Mouse (Mus musculus): ENCODE results near the gene Zfp687. TPM values are rescaled to one million over a fixed set of nuclear protein-coding genes. Genes with fewer than 3 reads are reported as not detected.
A peak's percentile ranks its signal among the peaks of the same experiment; 100 is the strongest.
"Not testable (repeated sequence)": the region's sequence is repeated elsewhere in the genome, so short reads cannot be mapped to it uniquely, and the experiment has no call there.

Zfp687 gene
- polyA plus RNA-seq, 1 experiment, result 40.9 TPM

DNA sequence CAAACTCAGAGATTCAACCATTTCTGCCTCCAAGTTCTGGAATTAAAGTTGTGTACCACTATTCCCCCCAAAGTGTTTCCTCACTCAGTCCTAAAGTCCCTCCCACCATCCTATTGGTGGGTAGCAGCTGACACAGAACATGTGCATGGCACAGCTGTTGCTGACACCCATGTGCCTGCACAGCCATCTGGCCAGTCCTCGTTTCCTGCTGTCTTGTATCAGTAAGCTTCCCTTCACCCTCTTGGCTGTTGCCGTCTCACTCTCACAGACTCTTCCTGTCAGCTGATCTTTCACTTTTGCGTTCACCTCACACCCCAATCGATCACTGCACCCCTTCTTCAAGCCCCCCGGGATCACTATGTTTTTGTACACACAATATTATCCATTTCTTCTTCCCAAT is 12.5 kb upstream of the Zfp687 start:
- TF ChIP-seq CTCF (IDR thresholded peaks at IDR 0.05; ENCODE audit: borderline replicate concordance, insufficient read depth, low read depth, low read length) (no peak), POLR2A (IDR thresholded peaks at IDR 0.05; ENCODE audit: borderline replicate concordance, insufficient read depth, low read length) (no peak)
- WGBS, result 28% methylated on average over 5 of the region's 5 CpGs
- Histone ChIP-seq H3K27me3 (ENCODE audit: control insufficient read depth, insufficient read depth, low read length) (no peaks in the 10 kb centered on the region), H3K27ac (ENCODE audit: insufficient read depth, low read length) (no peak overlapping the region), H3K4me3 (replicated peaks; ENCODE audit: insufficient read depth, low read depth, low read length) (no peak overlapping the region), H3K4me1 (ENCODE audit: control insufficient read depth, insufficient read depth, low read length) (peaks cover 8% of the 10 kb centered on the region)
- no peak for DNase-seq

DNA sequence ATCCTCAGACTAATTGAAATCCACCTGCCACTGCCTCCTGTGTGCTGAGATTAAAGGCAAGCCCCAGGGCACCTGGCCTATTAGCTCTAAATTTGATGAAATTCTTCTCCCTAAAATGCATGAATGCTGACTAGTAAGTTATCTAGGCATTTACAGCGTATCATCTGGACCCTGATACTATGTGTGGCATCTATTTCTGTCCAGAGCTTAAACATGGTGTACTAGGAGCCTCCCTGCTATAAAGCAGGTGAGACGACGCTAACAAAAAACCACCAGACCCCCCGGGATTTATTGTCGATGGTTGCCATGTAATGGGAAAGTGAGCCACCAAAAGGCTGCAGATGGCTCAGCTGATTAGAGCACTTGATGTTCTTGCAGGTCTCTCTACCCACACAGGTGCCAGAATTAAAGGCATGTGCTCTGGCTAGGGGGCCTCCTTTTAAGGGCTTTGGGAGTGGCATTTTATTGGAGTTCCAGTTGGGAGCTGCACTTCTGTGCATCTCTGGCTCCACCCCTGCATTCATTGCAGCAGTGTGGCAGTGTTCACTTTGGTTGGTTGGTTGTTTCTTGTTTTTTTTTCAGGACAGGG is 11.9 kb upstream of the Zfp687 start:
- Histone ChIP-seq H3K27me3 (ENCODE audit: control insufficient read depth, insufficient read depth, low read length) (no peaks in the 10 kb centered on the region), H3K27ac (ENCODE audit: insufficient read depth, low read length) (no peak overlapping the region), H3K4me1 (ENCODE audit: control insufficient read depth, insufficient read depth, low read length) (peaks cover 8% of the 10 kb centered on the region), H3K4me3 (replicated peaks; ENCODE audit: insufficient read depth, low read depth, low read length) (no peak overlapping the region)
- no peak for TF ChIP-seq CTCF (IDR thresholded peaks at IDR 0.05; ENCODE audit: borderline replicate concordance, insufficient read depth, low read depth, low read length)
- no peak for TF ChIP-seq POLR2A (IDR thresholded peaks at IDR 0.05; ENCODE audit: borderline replicate concordance, insufficient read depth, low read length)
- no peak for DNase-seq
- WGBS, result 37% methylated on average over 5 of the region's 5 CpGs

DNA sequence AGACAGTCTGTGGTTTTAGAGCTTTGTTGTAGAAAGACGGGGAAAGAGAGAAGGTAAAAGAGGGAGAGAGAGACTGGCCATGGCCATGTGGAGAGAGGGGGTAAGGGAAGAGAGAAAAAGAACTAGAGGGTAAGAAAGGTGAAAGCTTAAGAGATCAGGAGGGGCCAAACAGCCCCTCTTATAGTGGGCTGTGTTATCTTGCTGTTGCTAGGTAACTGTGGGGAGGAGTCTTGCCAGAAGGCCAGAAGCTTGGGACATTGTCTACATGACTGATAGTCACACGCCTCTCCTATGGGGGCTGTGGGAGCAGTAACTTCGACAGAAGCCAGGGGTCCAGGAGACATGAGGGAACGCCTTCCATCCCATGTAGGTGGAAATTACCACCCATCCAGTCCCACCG is 10.0 kb upstream of the Zfp687 start:
- no peak overlapping the region for H3K27ac ChIP-seq (ENCODE audit: insufficient read depth, low read length)
- H3K4me3 ChIP-seq (replicated peaks; ENCODE audit: insufficient read depth, low read depth, low read length), result no peak overlapping the region
- H3K27me3 ChIP-seq (ENCODE audit: control insufficient read depth, insufficient read depth, low read length), result no peaks in the 10 kb centered on the region
- H3K4me1 ChIP-seq (ENCODE audit: control insufficient read depth, insufficient read depth, low read length), result peaks cover 8% of the 10 kb centered on the region
- no peak for DNase-seq
- WGBS, result 57% methylated on average over 5 of the region's 5 CpGs
- TF ChIP-seq POLR2A (IDR thresholded peaks at IDR 0.05; ENCODE audit: borderline replicate concordance, insufficient read depth, low read length) (no peak), CTCF (IDR thresholded peaks at IDR 0.05; ENCODE audit: borderline replicate concordance, insufficient read depth, low read depth, low read length) (no peak)

DNA sequence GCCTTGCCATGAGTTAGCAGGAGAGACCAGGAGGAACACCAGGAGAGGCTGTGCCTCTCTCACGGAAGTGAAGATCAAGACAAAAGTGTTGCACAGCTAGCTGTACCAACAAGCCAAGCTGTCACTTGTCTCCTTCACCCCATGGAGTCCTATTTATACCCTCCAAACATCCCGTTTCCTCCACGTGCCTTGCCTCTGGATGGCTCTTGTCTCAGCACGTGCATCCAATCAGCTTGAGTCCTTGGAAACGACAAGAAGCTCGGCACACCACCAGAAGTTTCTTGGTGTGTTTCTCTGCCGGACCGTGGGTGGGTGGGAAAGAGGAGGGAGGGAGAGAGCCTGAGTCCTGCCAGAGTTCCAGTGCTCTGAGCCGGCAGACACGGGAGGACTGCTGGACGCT is 9.3 kb upstream of the Zfp687 start:
- no peak for DNase-seq

DNA sequence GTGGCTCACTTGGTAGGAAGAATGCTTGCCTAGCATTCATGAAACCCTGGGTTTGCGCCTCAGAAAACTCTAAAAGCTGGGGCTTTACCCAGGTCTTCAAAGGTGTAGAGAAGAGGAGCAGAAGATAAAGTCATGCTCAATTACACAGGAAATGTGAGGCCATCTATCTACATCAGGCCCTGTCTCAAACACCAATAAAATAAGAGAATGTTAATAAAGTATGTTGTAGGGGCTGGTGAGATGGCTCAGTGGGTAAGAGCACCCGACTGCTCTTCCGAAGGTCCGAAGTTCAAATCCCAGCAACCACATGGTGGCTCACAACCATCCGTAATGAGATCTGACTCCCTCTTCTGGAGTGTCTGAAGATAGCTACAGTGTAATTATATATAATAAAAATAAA is 5.7 kb upstream of the Zfp687 start:
- DNase-seq; H3K4me3 ChIP-seq (replicated peaks; ENCODE audit: insufficient read depth, low read depth, low read length); H3K4me1 ChIP-seq (ENCODE audit: control insufficient read depth, insufficient read depth, low read length); H3K27me3 ChIP-seq (ENCODE audit: control insufficient read depth, insufficient read depth, low read length); H3K27ac ChIP-seq (ENCODE audit: insufficient read depth, low read length): not testable (repeated sequence)
- WGBS, result 94% methylated on average over 5 of the region's 5 CpGs

More for the DNA sequence above, 9.3 kb upstream of the Zfp687 start:
- no peak overlapping the region for H3K4me3 ChIP-seq (replicated peaks; ENCODE audit: insufficient read depth, low read depth, low read length)
- no peak overlapping the region for H3K27ac ChIP-seq (ENCODE audit: insufficient read depth, low read length)
- no peaks in the 10 kb centered on the region for H3K27me3 ChIP-seq (ENCODE audit: control insufficient read depth, insufficient read depth, low read length)
- peaks cover 8% of the 10 kb centered on the region for H3K4me1 ChIP-seq (ENCODE audit: control insufficient read depth, insufficient read depth, low read length)
- TF ChIP-seq CTCF (IDR thresholded peaks at IDR 0.05; ENCODE audit: borderline replicate concordance, insufficient read depth, low read depth, low read length) (no peak), POLR2A (IDR thresholded peaks at IDR 0.05; ENCODE audit: borderline replicate concordance, insufficient read depth, low read length) (no peak)
- WGBS, result 4% methylated on average over 11 of the region's 11 CpGs

DNA sequence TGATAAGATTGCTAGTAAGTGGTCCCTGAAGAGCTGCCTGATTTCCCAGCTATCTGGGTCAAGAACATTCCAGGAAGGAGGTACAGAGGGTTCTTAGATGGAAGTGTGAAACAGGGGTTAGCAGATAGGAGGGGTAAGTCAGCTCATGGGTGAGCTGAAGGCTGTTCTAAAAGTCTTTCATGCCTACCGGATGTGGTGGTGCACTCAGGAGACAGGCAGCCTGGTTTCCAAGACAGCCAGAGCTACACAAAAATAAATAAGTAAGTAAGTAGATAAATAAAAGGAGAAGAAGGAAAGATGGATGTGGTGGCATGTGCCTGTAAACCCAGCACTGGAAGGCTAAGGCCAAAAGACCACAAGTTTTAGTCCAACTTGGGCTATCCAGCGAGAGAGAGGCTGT is 3.5 kb upstream of the Zfp687 start:
- Histone ChIP-seq H3K27ac (ENCODE audit: insufficient read depth, low read length) (no peak overlapping the region), H3K4me1 (ENCODE audit: control insufficient read depth, insufficient read depth, low read length) (no peaks in the 10 kb centered on the region), H3K4me3 (replicated peaks; ENCODE audit: insufficient read depth, low read depth, low read length) (no peak overlapping the region), H3K27me3 (ENCODE audit: control insufficient read depth, insufficient read depth, low read length) (no peaks in the 10 kb centered on the region)
- TF ChIP-seq CTCF (IDR thresholded peaks at IDR 0.05; ENCODE audit: borderline replicate concordance, insufficient read depth, low read depth, low read length), result no peak
- TF ChIP-seq POLR2A (IDR thresholded peaks at IDR 0.05; ENCODE audit: borderline replicate concordance, insufficient read depth, low read length), result no peak
- WGBS, result 90% methylated on average over 2 of the region's 2 CpGs
- no peak for DNase-seq

DNA sequence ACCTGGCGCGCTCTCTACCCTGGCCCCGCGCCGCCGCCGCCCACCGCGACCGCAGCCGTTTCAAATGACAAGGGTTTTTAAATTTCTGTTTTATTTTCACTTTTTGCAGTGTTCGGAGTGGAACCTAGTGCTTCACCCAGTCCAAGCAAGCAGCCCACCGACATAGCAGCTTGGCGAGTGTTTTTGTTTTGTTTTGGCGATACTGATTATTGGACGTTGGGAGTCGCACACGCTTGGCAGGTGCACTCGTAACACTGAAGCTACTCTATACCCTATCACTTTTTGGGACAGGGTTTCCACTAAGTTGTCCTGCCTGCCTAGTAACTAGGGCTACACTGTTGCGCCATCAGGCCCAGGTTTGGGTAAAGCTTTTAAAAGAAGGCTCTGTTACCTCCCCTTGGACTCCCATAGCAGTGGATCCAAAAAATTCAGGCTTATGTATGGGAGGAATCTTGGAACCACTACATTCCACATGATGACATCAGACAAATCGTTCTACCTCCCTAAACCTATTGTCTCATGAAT is 1.3 kb upstream of the Zfp687 start:
- WGBS, result under 1% methylated on average over 21 of the region's 21 CpGs
- TF ChIP-seq CTCF (IDR thresholded peaks at IDR 0.05; ENCODE audit: borderline replicate concordance, insufficient read depth, low read depth, low read length), result no peak
- no peak for TF ChIP-seq POLR2A (IDR thresholded peaks at IDR 0.05; ENCODE audit: borderline replicate concordance, insufficient read depth, low read length)
- Histone ChIP-seq H3K27ac (ENCODE audit: insufficient read depth, low read length) (peak overlapping the region; percentile 67), H3K4me3 (replicated peaks; ENCODE audit: insufficient read depth, low read depth, low read length) (peak overlapping the region; percentile 86), H3K27me3 (ENCODE audit: control insufficient read depth, insufficient read depth, low read length) (no peaks in the 10 kb centered on the region), H3K4me1 (ENCODE audit: control insufficient read depth, insufficient read depth, low read length) (peaks cover 12% of the 10 kb centered on the region)
- no peak for DNase-seq

DNA sequence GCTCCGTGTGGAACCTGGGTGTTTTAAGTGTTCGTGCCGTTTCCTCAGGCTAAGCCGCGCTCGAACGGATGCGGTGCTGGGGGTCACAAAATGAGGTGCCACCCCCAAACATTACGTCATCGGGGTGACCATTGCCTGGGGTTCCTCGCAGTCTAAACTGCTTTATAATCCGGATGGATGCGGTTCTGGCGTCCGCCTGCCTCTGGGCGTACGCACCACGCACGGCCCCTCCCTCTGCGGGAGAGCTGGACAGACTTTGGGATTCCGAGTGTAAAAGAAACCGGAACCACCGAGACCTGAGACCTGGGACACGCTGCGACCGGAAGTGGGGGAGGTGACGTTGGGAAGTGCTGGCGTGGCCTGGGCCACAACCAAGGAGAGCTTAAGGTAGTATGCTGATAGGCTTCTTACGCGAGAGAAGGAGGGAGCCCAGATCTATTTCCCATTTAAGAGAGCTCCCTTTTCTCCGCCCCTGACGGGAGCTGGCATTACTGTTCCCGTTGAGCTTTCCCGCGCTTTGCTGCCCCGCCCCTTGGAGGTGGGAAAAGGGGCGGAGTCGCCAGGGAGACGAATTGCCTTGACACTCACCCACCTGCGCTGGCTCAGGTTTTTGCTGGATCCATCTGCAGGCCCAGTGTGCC is 763 bp upstream of the Zfp687 start:
- no peak for TF ChIP-seq POLR2A (IDR thresholded peaks at IDR 0.05; ENCODE audit: borderline replicate concordance, insufficient read depth, low read length)
- TF ChIP-seq CTCF (IDR thresholded peaks at IDR 0.05; ENCODE audit: borderline replicate concordance, insufficient read depth, low read depth, low read length), result no peak
- Histone ChIP-seq H3K27me3 (ENCODE audit: control insufficient read depth, insufficient read depth, low read length) (no peaks in the 10 kb centered on the region), H3K27ac (ENCODE audit: insufficient read depth, low read length) (peak overlapping the region; percentile 87), H3K4me1 (ENCODE audit: control insufficient read depth, insufficient read depth, low read length) (peaks cover 17% of the 10 kb centered on the region), H3K4me3 (replicated peaks; ENCODE audit: insufficient read depth, low read depth, low read length) (peak overlapping the region; percentile 86)
- DNase-seq, result peak; percentile 97 to 98
- under 1% methylated on average over 40 of the region's 40 CpGs for WGBS

All from cerebellum, adult 2 months (tissue).